Mouse (Mus musculus) CH12.LX (cell line): ENCODE results near the gene Dgcr6. TPM values are rescaled to one million over a fixed set of nuclear protein-coding genes. Genes with fewer than 3 reads are reported as not detected.

ENCODE experiments used
- polyA plus RNA-seq: library from polyadenylated mRNA; unstranded; fragments of >175 nt; gene quantifications from 2 replicates; pipeline ENCODE4 v1.2.1, GENCODE M21; 2012; ENCODE audit warnings: low read depth; ENCODE audit not compliant: insufficient read length
- total RNA-seq, 2 experiments: library from RNA; depleted of rRNA; stranded (reverse); fragments of 300-350 nt in 1 of 2; fragments of >200 nt in 1 of 2; gene quantifications; 2 replicates each; pipeline ENCODE4 v1.2.3; 2012 to 2014

The Dgcr6 gene
- total and polyA plus RNA-seq, 3 experiments = 13.0 to 41.5 (median 32.4) TPM

Other genes starting within 250 kb of the Dgcr6 start
- gene B830017H08Rik, start 219.7 kb upstream of the Dgcr6 start, total RNA-seq (2012; rRNA removed) = 0.08 TPM in 1 of 2 replicates, not detected in the other
- not detected in 2 replicates for gene B830017H08Rik, start 219.7 kb upstream of the Dgcr6 start, total RNA-seq (2014; rRNA removed)
- not detected in 2 replicates for gene B830017H08Rik, start 219.7 kb upstream of the Dgcr6 start, polyA plus RNA-seq
- gene Car15, start 214.5 kb upstream of the Dgcr6 start, total RNA-seq (2012; rRNA removed) = 1.6 and 1.9 TPM in 2 replicates
- 1.5 TPM in 2 replicates for gene Car15, start 214.5 kb upstream of the Dgcr6 start, total RNA-seq (2014; rRNA removed)
- gene Car15, start 214.5 kb upstream of the Dgcr6 start, polyA plus RNA-seq = 2.5 and 3.9 TPM in 2 replicates
- gene Gm20518, start 161.2 kb upstream of the Dgcr6 start, total RNA-seq (2012; rRNA removed) = 0.21 and 0.42 TPM in 2 replicates
- 0.16 and 0.18 TPM in 2 replicates for gene Gm20518, start 161.2 kb upstream of the Dgcr6 start, total RNA-seq (2014; rRNA removed)
- 0.68 and 0.91 TPM in 2 replicates for gene Gm20518, start 161.2 kb upstream of the Dgcr6 start, polyA plus RNA-seq
- gene Tssk1, start 158.6 kb upstream of the Dgcr6 start, total RNA-seq (2012; rRNA removed) = 0.04 TPM in 1 of 2 replicates, not detected in the other
- gene Tssk1, start 158.6 kb upstream of the Dgcr6 start, total RNA-seq (2014; rRNA removed) = not detected in 2 replicates
- gene Tssk1, start 158.6 kb upstream of the Dgcr6 start, polyA plus RNA-seq = 0.15 and 0.16 TPM in 2 replicates
- 48.0 and 52.5 TPM in 2 replicates for gene Dgcr2, start 154.3 kb upstream of the Dgcr6 start, total RNA-seq (2012; rRNA removed)
- gene Dgcr2, start 154.3 kb upstream of the Dgcr6 start, total RNA-seq (2014; rRNA removed) = 36.9 and 41.5 TPM in 2 replicates
- 45.2 and 54.8 TPM in 2 replicates for gene Dgcr2, start 154.3 kb upstream of the Dgcr6 start, polyA plus RNA-seq
- not detected in 2 replicates for gene Tssk2, start 154.2 kb upstream of the Dgcr6 start, total RNA-seq (2012; rRNA removed)
- gene Tssk2, start 154.2 kb upstream of the Dgcr6 start, total RNA-seq (2014; rRNA removed) = not detected in 2 replicates
- gene Tssk2, start 154.2 kb upstream of the Dgcr6 start, polyA plus RNA-seq = 0.21 TPM in 1 of 2 replicates, not detected in the other
- gene Ess2, start 141.5 kb upstream of the Dgcr6 start, total RNA-seq (2012; rRNA removed) = 33.1 and 36.7 TPM in 2 replicates
- 31.1 and 31.4 TPM in 2 replicates for gene Ess2, start 141.5 kb upstream of the Dgcr6 start, total RNA-seq (2014; rRNA removed)
- 37.0 and 38.7 TPM in 2 replicates for gene Ess2, start 141.5 kb upstream of the Dgcr6 start, polyA plus RNA-seq
- not detected in 2 replicates for gene Gsc2, start 137.8 kb upstream of the Dgcr6 start, total RNA-seq (2012; rRNA removed)
- not detected in 2 replicates for gene Gsc2, start 137.8 kb upstream of the Dgcr6 start, total RNA-seq (2014; rRNA removed)
- gene Gsc2, start 137.8 kb upstream of the Dgcr6 start, polyA plus RNA-seq = not detected in 2 replicates
- gene Slc25a1, start 124.6 kb upstream of the Dgcr6 start, total RNA-seq (2012; rRNA removed) = 106 and 141 TPM in 2 replicates
- gene Slc25a1, start 124.6 kb upstream of the Dgcr6 start, total RNA-seq (2014; rRNA removed) = 96.5 and 113 TPM in 2 replicates
- 122 and 134 TPM in 2 replicates for gene Slc25a1, start 124.6 kb upstream of the Dgcr6 start, polyA plus RNA-seq
- gene Vpreb2, start 72.4 kb upstream of the Dgcr6 start, total RNA-seq (2012; rRNA removed) = not detected in 2 replicates
- not detected in 2 replicates for gene Vpreb2, start 72.4 kb upstream of the Dgcr6 start, total RNA-seq (2014; rRNA removed)
- 0.54 TPM in 1 of 2 replicates, not detected in the other for gene Vpreb2, start 72.4 kb upstream of the Dgcr6 start, polyA plus RNA-seq
- gene Prodh, start 37.3 kb downstream of the Dgcr6 start, total RNA-seq (2012; rRNA removed) = 13.0 and 17.0 TPM in 2 replicates
- 1.3 and 2.1 TPM in 2 replicates for gene Prodh, start 37.3 kb downstream of the Dgcr6 start, total RNA-seq (2014; rRNA removed)
- 1.4 and 1.7 TPM in 2 replicates for gene Prodh, start 37.3 kb downstream of the Dgcr6 start, polyA plus RNA-seq
- gene Rtn4r, start 74.8 kb downstream of the Dgcr6 start, total RNA-seq (2012; rRNA removed) = not detected in 2 replicates
- gene Rtn4r, start 74.8 kb downstream of the Dgcr6 start, total RNA-seq (2014; rRNA removed) = not detected in 2 replicates
- not detected in 2 replicates for gene Rtn4r, start 74.8 kb downstream of the Dgcr6 start, polyA plus RNA-seq
- gene Ccdc188, start 165.0 kb downstream of the Dgcr6 start, total RNA-seq (2012; rRNA removed) = 0.30 and 0.50 TPM in 2 replicates
- gene Ccdc188, start 165.0 kb downstream of the Dgcr6 start, total RNA-seq (2014; rRNA removed) = not detected in 2 replicates
- gene Ccdc188, start 165.0 kb downstream of the Dgcr6 start, polyA plus RNA-seq = 0.30 TPM in 1 of 2 replicates, not detected in the other
- 10.3 and 12.1 TPM in 2 replicates for gene Zdhhc8, start 182.3 kb downstream of the Dgcr6 start, total RNA-seq (2012; rRNA removed)
- 3.2 and 3.6 TPM in 2 replicates for gene Zdhhc8, start 182.3 kb downstream of the Dgcr6 start, total RNA-seq (2014; rRNA removed)
- gene Zdhhc8, start 182.3 kb downstream of the Dgcr6 start, polyA plus RNA-seq = 9.5 and 15.2 TPM in 2 replicates
- 155 and 208 TPM in 2 replicates for gene Trmt2a, start 195.8 kb downstream of the Dgcr6 start, total RNA-seq (2012; rRNA removed)
- gene Trmt2a, start 195.8 kb downstream of the Dgcr6 start, total RNA-seq (2014; rRNA removed) = 196 and 199 TPM in 2 replicates
- 216 and 252 TPM in 2 replicates for gene Trmt2a, start 195.8 kb downstream of the Dgcr6 start, polyA plus RNA-seq
- 605 and 763 TPM in 2 replicates for gene Ranbp1, start 195.9 kb downstream of the Dgcr6 start, total RNA-seq (2012; rRNA removed)
- 1,124 and 1,127 TPM in 2 replicates for gene Ranbp1, start 195.9 kb downstream of the Dgcr6 start, total RNA-seq (2014; rRNA removed)
- gene Ranbp1, start 195.9 kb downstream of the Dgcr6 start, polyA plus RNA-seq = 1,263 and 1,327 TPM in 2 replicates
- gene Gm49776, start 205.5 kb downstream of the Dgcr6 start, total RNA-seq (2012; rRNA removed) = 0.25 TPM in 1 of 2 replicates, not detected in the other
- gene Gm49776, start 205.5 kb downstream of the Dgcr6 start, total RNA-seq (2014; rRNA removed) = not detected in 2 replicates
- 25.0 TPM in 2 replicates for gene Gm49776, start 205.5 kb downstream of the Dgcr6 start, polyA plus RNA-seq
- gene Dgcr8, start 236.4 kb downstream of the Dgcr6 start, total RNA-seq (2012; rRNA removed) = 31.8 and 44.1 TPM in 2 replicates
- gene Dgcr8, start 236.4 kb downstream of the Dgcr6 start, total RNA-seq (2014; rRNA removed) = 29.1 and 34.4 TPM in 2 replicates
- gene Dgcr8, start 236.4 kb downstream of the Dgcr6 start, polyA plus RNA-seq = 39.9 and 42.9 TPM in 2 replicates